Mouse (Mus musculus) T-cell, adult 66 days (primary cell): Measurements from ENCODE around the gene Hspa12b. TPM values are rescaled to one million over a fixed set of nuclear protein-coding genes. Genes with fewer than 3 reads are reported as not detected.

Experiments used
- total RNA-seq, 2 experiments: library from RNA; stranded (reverse); gene quantifications; 3 replicates in 1 of 2; 4 replicates in 1 of 2; pipeline ENCODE4 v1.2.4; 2023

Gene Hspa12b
- total RNA-seq, result not detected

DNA sequence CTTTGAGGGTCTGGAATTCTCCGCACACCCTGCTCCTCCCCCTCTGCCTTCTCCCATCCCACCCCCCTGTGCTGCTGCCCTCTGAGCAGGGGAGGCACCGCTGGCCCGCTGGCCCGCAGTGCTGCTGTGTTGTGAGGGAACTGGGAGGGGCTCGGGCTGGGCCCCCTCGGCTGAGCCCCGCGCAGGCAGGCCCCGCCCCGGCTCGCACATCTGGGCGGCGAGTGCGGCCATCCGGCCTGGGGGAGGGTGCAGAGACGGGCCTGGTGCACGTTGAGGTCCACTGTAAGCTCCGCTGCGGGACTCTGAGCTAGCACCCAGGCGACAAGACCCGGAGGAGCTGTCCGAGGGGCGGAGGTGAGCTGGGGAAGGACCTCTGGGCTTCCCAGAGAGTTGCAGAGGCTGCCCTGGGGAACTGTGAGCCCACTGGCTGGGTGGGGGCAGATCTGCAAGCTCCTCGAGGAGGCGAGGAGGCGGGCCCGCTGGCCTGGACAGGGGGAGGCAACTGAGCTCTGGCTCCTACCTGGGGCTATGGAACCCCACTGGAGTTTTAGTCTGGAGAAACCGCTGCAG is at the start of gene Hspa12b:
Gene Hspa12b, plus strand, starts transcription at position 120 of the 570 bp plus-strand sequence.

GRCm38 (mm10) chr2:131086667-131087390 is 40.3 kb upstream of the Hspa12b start, which contains the start of gene Siglec1:
Gene Siglec1, minus strand, starts transcription at chr2:131086765.

DNA sequence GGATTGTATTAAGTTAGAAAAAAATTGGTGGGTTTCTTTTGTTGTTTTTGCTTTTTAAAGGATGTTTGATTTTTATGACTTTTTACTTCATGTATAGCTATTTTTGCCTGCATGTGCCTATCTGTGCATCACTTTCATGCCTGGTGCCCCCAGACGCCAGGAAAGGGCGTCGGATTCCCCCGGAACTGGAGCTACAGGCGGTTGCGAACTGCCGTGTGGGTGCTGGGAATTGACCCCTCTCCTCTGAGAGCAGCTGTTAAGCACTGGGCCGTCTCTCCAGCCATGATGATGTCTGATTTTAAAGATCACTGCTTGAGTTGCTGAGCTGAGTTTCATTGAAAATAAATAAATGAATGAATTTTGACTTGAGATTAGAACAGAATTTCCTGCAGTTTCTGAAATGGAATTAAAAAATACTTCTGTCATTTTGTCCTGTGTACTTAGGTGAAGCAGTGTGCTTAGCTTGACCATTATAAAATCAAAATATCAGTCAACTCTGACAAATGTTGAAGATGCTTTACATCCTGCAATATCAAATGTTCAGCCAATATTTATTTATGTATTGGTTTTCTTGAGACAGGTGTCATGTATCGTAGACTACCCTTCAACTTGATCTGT is 6.0 kb downstream of the Hspa12b start, which contains the start of gene Gm11037:
Gene Gm11037, plus strand, starts transcription at position 568 of the 618 bp plus-strand sequence.

DNA sequence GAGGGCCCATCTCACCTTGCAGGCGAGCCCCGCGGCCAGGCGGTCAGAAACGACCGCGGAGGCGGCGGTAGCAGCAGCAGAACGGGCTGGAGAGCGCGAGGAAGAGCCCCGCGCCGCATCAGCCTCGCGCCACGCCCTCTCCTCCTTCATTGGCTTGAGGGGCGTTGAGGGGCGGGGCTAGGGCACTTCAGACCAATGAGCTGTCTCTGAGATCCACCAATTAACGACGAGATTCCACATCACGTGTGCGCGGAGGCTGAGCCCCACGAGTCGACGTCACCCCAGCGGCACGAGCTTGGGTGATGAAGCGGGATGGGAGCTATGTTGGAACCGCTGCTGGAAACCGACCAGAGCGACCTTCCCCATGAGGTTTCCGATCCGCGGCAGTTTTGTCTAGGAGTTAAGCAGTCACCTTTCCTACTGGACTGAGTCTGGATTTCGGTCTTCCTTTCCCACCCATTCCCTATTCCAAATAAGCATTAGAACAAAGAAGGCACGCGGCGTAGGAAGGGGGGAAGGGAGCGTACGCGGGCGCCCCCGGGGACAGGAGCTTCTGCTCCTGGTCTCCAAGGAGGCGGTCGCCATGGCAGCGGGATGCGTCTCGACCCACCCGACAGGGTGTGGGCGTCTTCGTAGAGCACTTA is 33.0 kb downstream of the Hspa12b start, which contains the start of gene 1700037H04Rik:
Gene 1700037H04Rik, minus strand, starts transcription at position 144 of the 644 bp plus-strand sequence.

GRCm38 (mm10) chr2:131179990-131180587 is 53.0 kb downstream of the Hspa12b start, which contains the start of gene Cenpb:
Gene Cenpb, minus strand, starts transcription at chr2:131180067.

DNA sequence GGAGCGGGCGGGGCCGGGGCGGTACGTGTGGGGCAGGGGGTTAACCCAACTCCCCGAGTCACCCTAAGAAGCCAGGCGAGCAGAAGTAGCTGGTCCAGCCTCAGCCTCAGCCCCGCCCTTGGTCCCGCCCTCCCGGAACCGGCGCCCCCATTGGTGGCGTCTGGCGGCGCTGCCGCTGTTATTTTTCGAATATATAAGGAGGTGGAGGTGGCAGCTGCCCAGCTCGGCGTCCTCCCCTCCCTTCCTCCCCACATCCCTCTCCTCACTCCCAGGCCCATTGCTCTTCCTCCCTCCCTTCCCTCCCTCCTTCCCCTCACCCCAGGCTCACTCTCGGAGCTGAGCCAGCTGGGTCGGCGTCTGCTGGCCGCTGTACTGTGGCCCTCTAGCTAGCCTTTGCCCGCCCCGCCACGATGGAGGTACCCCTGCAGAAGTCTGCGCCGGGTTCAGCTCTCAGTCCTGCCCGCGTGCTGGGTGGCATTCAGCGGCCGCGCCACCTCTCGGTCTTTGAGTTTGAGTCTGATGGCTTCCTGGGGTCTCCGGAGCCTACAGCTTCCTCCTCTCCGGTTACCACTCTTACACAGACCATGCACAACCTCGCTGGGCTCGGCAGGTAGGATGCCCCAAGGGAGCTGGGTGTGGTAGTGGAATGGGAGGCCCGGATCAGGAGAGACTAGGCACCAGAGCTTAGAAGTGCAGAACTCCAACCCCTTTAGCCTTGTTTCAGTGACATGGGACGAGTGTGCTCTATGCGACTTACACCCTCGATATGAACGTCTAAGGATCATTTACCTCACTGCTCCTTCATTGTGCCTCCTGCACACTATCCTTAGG is 59.9 kb downstream of the Hspa12b start, which contains the start of the genes Cdc25b and Spef1:
Gene Cdc25b, plus strand, starts transcription at position 179 of the 831 bp plus-strand sequence.
Gene Spef1, minus strand, starts transcription at position 512 of the 831 bp plus-strand sequence.

Other genes starting within 250 kb of the Hspa12b start
- 10 to 100 TPM; 20.6 to 31.5 TPM for gene 4930402H24Rik, start 220.9 kb upstream of the Hspa12b start, total RNA-seq
- gene Atrn, start 220.8 kb upstream of the Hspa12b start, total RNA-seq, result 10 to 100 TPM; 25.6 to 26.5 TPM
- gene Gfra4, start 84.2 kb upstream of the Hspa12b start, total RNA-seq, result under 1 TPM in 1 of 2 experiments, not detected in 1; 0.53 TPM
- not detected for gene Adam33, start 63.5 kb upstream of the Hspa12b start, total RNA-seq
- gene Siglec1, start 40.5 kb upstream of the Hspa12b start, total RNA-seq, result under 1 TPM; 0.09 to 0.18 TPM
- gene Gm11037, start 6.2 kb downstream of the Hspa12b start, total RNA-seq, result not detected
- gene 1700037H04Rik, start 32.8 kb downstream of the Hspa12b start, total RNA-seq, result 10 to 100 TPM; 23.4 to 23.8 TPM
- gene Cenpb, start 52.8 kb downstream of the Hspa12b start, total RNA-seq, result 10 to 100 TPM; 19.9 to 21.5 TPM
- gene Cdc25b, start 59.7 kb downstream of the Hspa12b start, total RNA-seq, result 10 to 100 TPM; 53.4 to 68.8 TPM
- gene Spef1, start 60.0 kb downstream of the Hspa12b start, total RNA-seq, result 1 to 10 TPM; 2.5 to 2.6 TPM
- 10 to 100 TPM in 1 of 2 experiments, 1 to 10 TPM in 1; 8.7 to 14.5 TPM for gene Ap5s1, start 79.8 kb downstream of the Hspa12b start, total RNA-seq
- 10 to 100 TPM; 16.4 to 19.4 TPM for gene Mavs, start 106.8 kb downstream of the Hspa12b start, total RNA-seq
- 10 to 100 TPM; 66.2 to 72.7 TPM for gene Pank2, start 135.2 kb downstream of the Hspa12b start, total RNA-seq
- 1 to 10 TPM; 2.4 to 2.7 TPM for gene Rnf24, start 225.6 kb downstream of the Hspa12b start, total RNA-seq